Mouse (Mus musculus) testis, adult 2 months (tissue): ENCODE measurements around the gene Cd80. TPM values are rescaled to one million over a fixed set of nuclear protein-coding genes. Genes with fewer than 3 reads are reported as not detected.

Experiments
- H3K27ac ChIP-seq: fragments of 200-500 bp; 2 replicates; pipeline ENCODE4 v1.5.1; 2012; ENCODE audit warnings: low read depth, low read length; ENCODE audit not compliant: control insufficient read depth, insufficient read depth
- H3K27me3 ChIP-seq: fragments of 200-500 bp; 2 replicates; pipeline ENCODE4 v1.6.1; 2012; ENCODE audit warnings: mild to moderate bottlenecking, low read length, moderate library complexity; ENCODE audit not compliant: control insufficient read depth, insufficient read depth
- H3K36me3 ChIP-seq: fragments of 200-500 bp; 2 replicates; pipeline ENCODE4 v1.6.1; 2012; ENCODE audit warnings: mild to moderate bottlenecking, low read length; ENCODE audit not compliant: control insufficient read depth, insufficient read depth
- H3K4me1 ChIP-seq: fragments of 200-500 bp; 2 replicates; pipeline ENCODE4 v1.6.1; 2012; ENCODE audit warnings: low read length; ENCODE audit not compliant: control insufficient read depth, insufficient read depth
- H3K4me3 ChIP-seq: fragments of 200-500 bp; 2 replicates; pipeline ENCODE4 v1.5.1; 2012; ENCODE audit warnings: low read depth, mild to moderate bottlenecking, low read length, moderate library complexity, mixed read lengths; ENCODE audit not compliant: control insufficient read depth
- CTCF ChIP-seq: fragments of 200-500 bp; IDR thresholded peaks from 2 replicates; pipeline ENCODE4 v1.5.1; 2012; ENCODE audit warnings: low read depth, mild to moderate bottlenecking, inconsistent platforms, low read length, moderate library complexity; ENCODE audit not compliant: control insufficient read depth, insufficient read depth, insufficient replicate concordance
- POLR2A ChIP-seq: fragments of 200-500 bp; IDR thresholded peaks from 2 replicates; pipeline ENCODE4 v1.6.1; 2012; ENCODE audit warnings: low read depth, mild to moderate bottlenecking, inconsistent platforms, low read length, moderate library complexity; ENCODE audit not compliant: control insufficient read depth
- polyA plus RNA-seq: library from polyadenylated mRNA; depleted of rRNA; stranded (reverse); fragments of >200 nt; gene quantifications from 2 replicates; pipeline ENCODE4 v1.2.3, GENCODE M21; 2012

Gene Cd80
- polyA plus RNA-seq, 1 experiment, result 0.10 TPM

GRCm38 (mm10) chr16:38450707-38451106, 4.7 kb upstream of the Cd80 start:
- Histone ChIP-seq H3K4me1 (peaks cover 15% of the 10 kb centered on the region), H3K27me3 (no peaks in the 10 kb centered on the region), H3K4me3 (no peak overlapping the region), H3K36me3 (peaks cover 3% of the 10 kb centered on the region), H3K27ac (no peak overlapping the region)
- no peak for TF ChIP-seq POLR2A
- no peak for TF ChIP-seq CTCF

- Histone ChIP-seq H3K4me1 (peaks cover 15% of the 10 kb centered on the region), H3K27ac (peak overlapping the region; percentile 99), H3K4me3 (peak overlapping the region; percentile 98), H3K36me3 (peaks cover 2% of the 10 kb centered on the region), H3K27me3 (no peaks in the 10 kb centered on the region)
- TF ChIP-seq POLR2A, result no peak
- no peak for TF ChIP-seq CTCF
Observed at GRCm38 (mm10) chr16:38451421-38452205, 3.7 kb upstream of the Cd80 start.

- no peak for TF ChIP-seq CTCF
- TF ChIP-seq POLR2A, result peak; percentile 96
- H3K27me3 ChIP-seq, result no peaks in the 10 kb centered on the region
- peak within 1 kb of the TSS; percentile 98 for H3K4me3 ChIP-seq
- H3K27ac ChIP-seq, result peak within 1 kb of the TSS; percentile 99
- no peaks in the 10 kb centered on the region; the same call in none of the 2 replicates for H3K36me3 ChIP-seq
- H3K4me1 ChIP-seq, result peaks cover 15% of the 10 kb centered on the region
Observed at GRCm38 (mm10) chr16:38452442-38453202, 2.7 kb upstream of the Cd80 start, which contains the start of gene Adprh. TSS of gene Adprh (minus strand) at chr16:38452703.

- peaks cover 15% of the 10 kb centered on the region for H3K4me1 ChIP-seq
- no peaks in the 10 kb centered on the region; the same call in none of the 2 replicates for H3K36me3 ChIP-seq
- H3K27ac ChIP-seq, result peak overlapping the region; percentile 99
- no peaks in the 10 kb centered on the region for H3K27me3 ChIP-seq
- no peak for TF ChIP-seq CTCF
- TF ChIP-seq POLR2A, result no peak
- peak overlapping the region; percentile 98 for H3K4me3 ChIP-seq
Observed at GRCm38 (mm10) chr16:38453203-38453553, 2.2 kb upstream of the Cd80 start.

GRCm38 (mm10) chr16:38453952-38454351, 1.4 kb upstream of the Cd80 start:
- TF ChIP-seq POLR2A (no peak), CTCF (no peak)
- Histone ChIP-seq H3K36me3 (no peaks in the 10 kb centered on the region; the same call in none of the 2 replicates), H3K4me3 (no peak overlapping the region), H3K27ac (no peak overlapping the region), H3K27me3 (no peaks in the 10 kb centered on the region), H3K4me1 (peaks cover 15% of the 10 kb centered on the region)

GRCm38 (mm10) chr16:38454533-38455254, 667 bp upstream of the Cd80 start:
- Histone ChIP-seq H3K27me3 (no peaks in the 10 kb centered on the region), H3K27ac (no peak overlapping the region), H3K4me1 (peaks cover 15% of the 10 kb centered on the region), H3K4me3 (no peak overlapping the region), H3K36me3 (no peaks in the 10 kb centered on the region; the same call in none of the 2 replicates)
- no peak for TF ChIP-seq CTCF
- TF ChIP-seq POLR2A, result no peak
